Mouse (Mus musculus) stomach, postnatal 0 days (tissue): ENCODE results near the gene BC030867. TPM values are rescaled to one million over a fixed set of nuclear protein-coding genes. Genes with fewer than 3 reads are reported as not detected.

Experiments used
- ATAC-seq: fragments of 200-750 bp; cut with Nextera tagmentation; 2 replicates; pipeline ENCODE4 v1.8.0; 2017; ENCODE audit not compliant: low FRiP score, low TSS enrichment
- DNase-seq: peaks from one replicate; pipeline ENCODE4 v3.0.0-alpha.2; 2016; ENCODE audit warnings: low spot score
- H3K27ac ChIP-seq: fragments of 300-500 bp; sonication (generic); replicated peaks from 2 replicates; pipeline ENCODE4 v1.5.1; 2014; ENCODE audit warnings: mild to moderate bottlenecking, control low read depth
- H3K27me3 ChIP-seq: fragments of 300-500 bp; sonication (generic); 2 replicates; pipeline ENCODE4 v1.6.1; 2014; ENCODE audit warnings: low read length; ENCODE audit not compliant: control insufficient read depth, insufficient read depth
- H3K36me3 ChIP-seq: fragments of 300-500 bp; sonication (generic); 2 replicates; pipeline ENCODE4 v1.6.1; 2014; ENCODE audit warnings: low read length, mixed read lengths; ENCODE audit not compliant: control insufficient read depth, insufficient read depth
- H3K4me1 ChIP-seq: fragments of 300-500 bp; sonication (generic); replicated peaks from 2 replicates; pipeline ENCODE4 v1.6.1; 2014; ENCODE audit warnings: antibody characterized with exemption; ENCODE audit not compliant: control insufficient read depth, insufficient read depth
- H3K4me2 ChIP-seq: fragments of 300-500 bp; sonication (generic); replicated peaks from 2 replicates; pipeline ENCODE4 v1.6.1; 2014; ENCODE audit warnings: low read depth, mild to moderate bottlenecking, control low read depth, moderate library complexity
- H3K4me3 ChIP-seq: fragments of 300-500 bp; sonication (generic); 2 replicates; pipeline ENCODE4 v1.5.1; 2014; ENCODE audit warnings: low read depth, low read length, control low read depth
- H3K9ac ChIP-seq: fragments of 300-500 bp; sonication (generic); 2 replicates; pipeline ENCODE4 v1.6.1; 2014; ENCODE audit warnings: mild to moderate bottlenecking, low read length, control low read depth, mixed read lengths
- H3K9me3 ChIP-seq: fragments of 300-500 bp; sonication (generic); 2 replicates; pipeline ENCODE4 v1.6.1; 2016; ENCODE audit warnings: low read length; ENCODE audit not compliant: control insufficient read depth
- CTCF ChIP-seq: IDR thresholded peaks from 2 replicates; pipeline ENCODE4 v1.5.1; 2016; ENCODE audit warnings: antibody characterized with exemption, low read depth, mild to moderate bottlenecking, moderate library complexity
- EP300 ChIP-seq: optimal IDR thresholded peaks from 2 replicates; pipeline ENCODE3; 2016; ENCODE audit warnings: antibody characterized with exemption
- WGBS: fragments of 180-500 bp; shearing (Covaris S2); extraction: QIAGEN DNeasy Blood & Tissue Kit; methylation state at CpG from one replicate; pipeline ENCODE4 v1.1.7; 2014; 5-methylcytosine and 5-hydroxymethylcytosine counted together
- polyA plus RNA-seq: library from polyadenylated mRNA; unstranded; fragments of >200 nt; fragmentation: Nextera tagmentation; extraction: Ambion mirVana; gene quantifications from 2 replicates; pipeline ENCODE4 v1.2.1, GENCODE M21; 2015

BC030867 gene
- polyA plus RNA-seq, 1 experiment from 2014 or later = 2.7 TPM

- peak overlapping the region; percentile 41; the same call in 1 of the 2 replicates for H3K9ac ChIP-seq
These were observed 33.2 kb upstream of the BC030867 start for GRCm38 (mm10) chr11:102215511-102215910.

GRCm38 (mm10) chr11:102216056-102216885 lies 32.4 kb upstream of the BC030867 start:
- H3K9ac ChIP-seq = peak overlapping the region; percentile 69

More at GRCm38 (mm10) chr11:102215511-102215910, 33.2 kb upstream of the BC030867 start:
- H3K4me2 ChIP-seq = peak overlapping the region; percentile 48
- H3K27me3 ChIP-seq = no peaks in the 10 kb centered on the region
- TF ChIP-seq CTCF (no peak), EP300 (no peak)
- no peak overlapping the region for H3K4me3 ChIP-seq
- no peak for ATAC-seq
- H3K4me1 ChIP-seq = peaks cover 46% of the 10 kb centered on the region
- no peaks in the 10 kb centered on the region for H3K9me3 ChIP-seq
- no peak for DNase-seq
- WGBS = 51% methylated on average over 11 of the region's 11 CpGs
- H3K27ac ChIP-seq = peak overlapping the region; percentile 91
- H3K36me3 ChIP-seq = no peaks in the 10 kb centered on the region

GRCm38 (mm10) chr11:102216886-102217240 lies 31.8 kb upstream of the BC030867 start:
- Histone ChIP-seq H3K27me3 (no peaks in the 10 kb centered on the region), H3K4me3 (peak overlapping the region; percentile 51), H3K27ac (peak overlapping the region; percentile 91), H3K4me1 (peaks cover 43% of the 10 kb centered on the region), H3K36me3 (0 out of 2 replicates have a peak, but pooled peaks cover 2% of the 10 kb centered on the region), H3K9me3 (no peaks in the 10 kb centered on the region), H3K9ac (peak overlapping the region; percentile 69), H3K4me2 (peak overlapping the region; percentile 81)
- WGBS = 13% methylated on average over 5 of the region's 5 CpGs
- TF ChIP-seq CTCF (no peak), EP300 (peak; percentile 13)
- ATAC-seq (peak; percentile 4), DNase-seq (no peak)

More at GRCm38 (mm10) chr11:102216056-102216885, 32.4 kb upstream of the BC030867 start:
- H3K9me3 ChIP-seq = no peaks in the 10 kb centered on the region
- TF ChIP-seq EP300 (peak; percentile 22), CTCF (0 out of 2 replicates have a peak, but pooled peaks have one; percentile 4)
- H3K4me3 ChIP-seq = peak overlapping the region; percentile 51; the same call in 1 of the 2 replicates
- 10% methylated on average over 12 of the region's 12 CpGs for WGBS
- H3K27ac ChIP-seq = peak overlapping the region; percentile 91
- peaks cover 43% of the 10 kb centered on the region for H3K4me1 ChIP-seq
- H3K4me2 ChIP-seq = peak overlapping the region; percentile 81
- no peaks in the 10 kb centered on the region for H3K27me3 ChIP-seq
- peak; percentile 82 for DNase-seq
- H3K36me3 ChIP-seq = no peaks in the 10 kb centered on the region
- peak; percentile 86 for ATAC-seq

GRCm38 (mm10) chr11:102217396-102217795 lies 31.3 kb upstream of the BC030867 start:
- Histone ChIP-seq H3K27ac (peak overlapping the region; percentile 91), H3K9ac (peak overlapping the region; percentile 69), H3K27me3 (no peaks in the 10 kb centered on the region), H3K36me3 (0 out of 2 replicates have a peak, but pooled peaks cover 2% of the 10 kb centered on the region), H3K4me3 (peak overlapping the region; percentile 51), H3K4me2 (peak overlapping the region; percentile 81), H3K4me1 (peaks cover 45% of the 10 kb centered on the region), H3K9me3 (no peaks in the 10 kb centered on the region)
- TF ChIP-seq CTCF (no peak), EP300 (no peak)
- 17% methylated on average over 6 of the region's 6 CpGs for WGBS
- DNase-seq (peak; percentile 65), ATAC-seq (no peak)

- Histone ChIP-seq H3K36me3 (0 out of 2 replicates have a peak, but pooled peaks cover 2% of the 10 kb centered on the region), H3K9me3 (no peaks in the 10 kb centered on the region), H3K27me3 (no peaks in the 10 kb centered on the region), H3K9ac (peak overlapping the region; percentile 69), H3K4me2 (peak overlapping the region; percentile 81), H3K4me1 (peaks cover 45% of the 10 kb centered on the region), H3K27ac (peak overlapping the region; percentile 91), H3K4me3 (peak overlapping the region; percentile 51)
- no peak for TF ChIP-seq CTCF
- no peak for TF ChIP-seq EP300
- 31% methylated on average over 7 of the region's 7 CpGs for WGBS
- no peak for DNase-seq
- ATAC-seq = no peak
These were observed 30.7 kb upstream of the BC030867 start for GRCm38 (mm10) chr11:102217876-102218430.
